Mouse (Mus musculus): ENCODE results near the gene Hsd17b12. TPM values are rescaled to one million over a fixed set of nuclear protein-coding genes. Genes with fewer than 3 reads are reported as not detected.

The Hsd17b12 gene
- polyA plus RNA-seq, 1 experiment from 2014 or later = 113 TPM

DNA sequence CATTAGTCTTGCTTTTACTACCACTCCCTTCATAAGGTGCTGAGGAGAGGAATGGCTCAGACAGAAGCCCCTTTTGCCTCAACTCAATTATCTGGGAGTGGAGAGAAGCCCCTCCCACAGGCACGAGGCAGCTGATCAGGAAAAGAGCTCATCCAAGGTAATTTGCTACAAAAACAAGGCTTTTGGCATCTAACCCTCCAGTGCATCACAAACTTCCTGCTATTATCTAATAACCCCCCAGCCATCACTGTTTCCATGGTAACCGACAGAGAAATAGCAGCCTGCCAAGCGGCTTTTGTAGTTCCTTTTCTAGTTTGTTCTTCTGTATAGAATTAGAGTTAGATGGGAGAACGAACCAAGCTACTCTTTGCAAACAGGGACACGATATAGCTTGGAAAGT is 165.5 kb downstream of the Hsd17b12 start:
- Histone ChIP-seq H3K4me1 (peaks cover 14% of the 10 kb centered on the region), H3K4me2 (no peak overlapping the region), H3K4me3 (replicated peaks) (no peak overlapping the region), H3K27me3 (no peaks in the 10 kb centered on the region), H3K9me3 (no peaks in the 10 kb centered on the region), H3K36me3 (replicated peaks) (peaks cover 81% of the 10 kb centered on the region), H3K9ac (no peak overlapping the region), H3K27ac (peak overlapping the region; percentile 60)
- peak; percentile 63 for ATAC-seq (ENCODE audit: low FRiP score)
- 28% methylated on average over 5 of the region's 5 CpGs for WGBS

DNA sequence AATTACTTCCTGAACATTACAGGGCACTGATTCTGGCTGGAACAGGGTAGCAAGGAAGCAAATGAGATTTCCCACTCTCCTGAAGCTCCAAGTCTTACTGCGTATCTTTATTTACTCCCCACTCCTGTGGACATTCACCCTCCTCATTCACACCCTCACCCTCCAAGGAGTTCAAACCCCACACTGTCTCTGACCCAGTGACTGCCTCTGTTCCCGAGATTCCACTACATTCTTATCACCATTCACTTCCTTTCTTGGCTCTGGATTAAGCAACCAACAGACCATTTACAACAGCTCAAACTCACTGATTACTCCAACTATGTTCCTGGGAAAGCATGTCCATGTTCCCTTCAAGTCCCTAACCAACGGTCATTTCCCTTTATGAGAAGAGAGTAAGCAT is 166.4 kb downstream of the Hsd17b12 start:
- WGBS = 88% methylated on average over 3 of the region's 3 CpGs
- H3K27me3 ChIP-seq = no peaks in the 10 kb centered on the region
- H3K36me3 ChIP-seq (replicated peaks) = peaks cover 79% of the 10 kb centered on the region
- no peak overlapping the region for H3K4me3 ChIP-seq (replicated peaks)
- no peaks in the 10 kb centered on the region for H3K9me3 ChIP-seq
- H3K27ac ChIP-seq = peak overlapping the region; percentile 53; the same call in 1 of the 2 replicates
- peaks cover 14% of the 10 kb centered on the region for H3K4me1 ChIP-seq
- no peak overlapping the region for H3K9ac ChIP-seq
- ATAC-seq (ENCODE audit: low FRiP score) = no peak
- H3K4me2 ChIP-seq = no peak overlapping the region

DNA sequence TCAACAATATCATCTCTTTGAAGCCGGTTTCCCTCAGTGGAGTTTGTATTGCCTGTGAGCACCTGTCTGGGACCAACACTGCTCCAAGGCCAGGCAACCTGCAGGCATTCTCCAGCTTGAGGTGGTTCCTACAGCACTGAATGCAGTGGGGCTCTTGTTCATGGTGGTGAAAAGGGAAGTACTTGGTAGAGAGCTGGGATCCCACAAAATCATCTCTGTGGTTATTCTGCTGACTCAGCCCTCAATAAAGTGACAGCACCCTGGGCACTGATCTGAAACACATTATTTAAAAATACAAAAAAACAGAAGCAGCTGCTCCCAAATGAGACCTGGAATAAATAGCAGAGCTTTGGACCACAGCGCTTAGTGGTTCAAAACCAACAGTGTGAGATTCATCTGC is 169.3 kb downstream of the Hsd17b12 start:
- 100% methylated on average over 2 of the region's 2 CpGs for WGBS
- H3K36me3 ChIP-seq (replicated peaks) = peaks cover 57% of the 10 kb centered on the region
- H3K9me3 ChIP-seq = no peaks in the 10 kb centered on the region
- ATAC-seq (ENCODE audit: low FRiP score) = no peak
- no peak overlapping the region for H3K4me3 ChIP-seq (replicated peaks)
- peaks cover 14% of the 10 kb centered on the region for H3K4me1 ChIP-seq
- no peak overlapping the region for H3K4me2 ChIP-seq
- no peak overlapping the region for H3K27ac ChIP-seq
- no peaks in the 10 kb centered on the region for H3K27me3 ChIP-seq
- no peak overlapping the region for H3K9ac ChIP-seq

Small RNA genes lying within 50 kb of the gene (microRNA-seq; reads per million reads assigned to microRNA genes)
- not detected for gene Gm23630

Other genes starting within 250 kb of the Hsd17b12 start
- gene Gm13889, start 200.8 kb downstream of the Hsd17b12 start, polyA plus RNA-seq (2016; fragmentation: Nextera tagmentation; extraction: Ambion mirVana) = 22.1 and 25.3 TPM in 2 replicates
- not detected in 2 replicates for gene Gm27027, start 161.6 kb downstream of the Hsd17b12 start, polyA plus RNA-seq (2016; fragmentation: Nextera tagmentation; extraction: Ambion mirVana)
- 52.3 and 55.9 TPM in 2 replicates for gene Alkbh3, start 147.2 kb downstream of the Hsd17b12 start, polyA plus RNA-seq (2016; fragmentation: Nextera tagmentation; extraction: Ambion mirVana)
- 19.1 and 19.2 TPM in 2 replicates for gene Ttc17, start 248.7 kb upstream of the Hsd17b12 start, polyA plus RNA-seq (2016; fragmentation: Nextera tagmentation; extraction: Ambion mirVana)

Data from forebrain, embryonic 12.5 days (tissue).